Mouse (Mus musculus): Measurements from ENCODE around the gene Ccdc32.

Gene Ccdc32

GRCm38 (mm10) chr2:119015604-119016180, 13.5 kb downstream of the Ccdc32 start:
- CTCF ChIA-PET = interaction anchor here (0.6 to 1.0 kb wide), 3 partner anchors 31 to 286 kb away, joined by 4 to 7 read pairs (median 7); no protein-coding TSS in a partner anchor

- CTCF ChIA-PET = interaction anchor here (0.7 kb wide), 1 partner anchor 285 kb away, joined by 7 read pairs; no protein-coding TSS in a partner anchor
Measured at GRCm38 (mm10) chr2:119014989-119015388, 14.2 kb downstream of the Ccdc32 start.

GRCm38 (mm10) chr2:119009376-119009775, 19.8 kb downstream of the Ccdc32 start:
- CTCF ChIA-PET = no interaction called here

- CTCF ChIA-PET = no interaction called here
Measured at GRCm38 (mm10) chr2:119006886-119007285, 22.3 kb downstream of the Ccdc32 start.

- CTCF ChIA-PET = interaction anchor here (0.6 to 0.7 kb wide), 2 partner anchors 78 to 250 kb away, joined by 3 read pairs; no protein-coding TSS in a partner anchor
Measured at GRCm38 (mm10) chr2:118999025-118999639, 30.1 kb downstream of the Ccdc32 start.

- CTCF ChIA-PET = interaction anchor here (0.7 kb wide), 1 partner anchor 78 kb away, joined by 3 read pairs; no protein-coding TSS in a partner anchor
Measured at GRCm38 (mm10) chr2:118998115-118998866, 30.9 kb downstream of the Ccdc32 start.

GRCm38 (mm10) chr2:118996798-118997105, 32.4 kb downstream of the Ccdc32 start:
- CTCF ChIA-PET = no interaction called here

GRCm38 (mm10) chr2:118995919-118996797, 33.0 kb downstream of the Ccdc32 start:
- CTCF ChIA-PET = no interaction called here

- CTCF ChIA-PET = interaction anchor here (0.6 kb wide), 1 partner anchor 648 kb away, joined by 5 read pairs; no protein-coding TSS in a partner anchor
Measured at GRCm38 (mm10) chr2:118995490-118995889, 33.7 kb downstream of the Ccdc32 start.

GRCm38 (mm10) chr2:118983812-118984211, 45.4 kb downstream of the Ccdc32 start:
- CTCF ChIA-PET = no interaction called here

- CTCF ChIA-PET = interaction anchor here (0.7 kb wide), 1 partner anchor 165 kb away, joined by 5 read pairs; no protein-coding TSS in a partner anchor
Measured at GRCm38 (mm10) chr2:118980841-118981240, 48.4 kb downstream of the Ccdc32 start.

GRCm38 (mm10) chr2:118978064-118978463, 51.1 kb downstream of the Ccdc32 start:
- CTCF ChIA-PET = interaction anchor here (0.8 kb wide), 2 partner anchors 49 to 354 kb away, joined by 3 read pairs; no protein-coding TSS in a partner anchor

GRCm38 (mm10) chr2:118976941-118977340, 52.3 kb downstream of the Ccdc32 start:
- CTCF ChIA-PET = interaction anchor here (0.5 kb wide), 1 partner anchor 215 kb away, joined by 3 read pairs; no protein-coding TSS in a partner anchor

- CTCF ChIA-PET = no interaction called here
Measured at GRCm38 (mm10) chr2:118976282-118976929, 52.8 kb downstream of the Ccdc32 start.

- CTCF ChIA-PET = no interaction called here
Measured at GRCm38 (mm10) chr2:118975855-118976254, 53.3 kb downstream of the Ccdc32 start.

GRCm38 (mm10) chr2:118972687-118973376, 56.4 kb downstream of the Ccdc32 start:
- CTCF ChIA-PET = no interaction called here

- CTCF ChIA-PET = no interaction called here
Measured at GRCm38 (mm10) chr2:118972048-118972447, 57.1 kb downstream of the Ccdc32 start.

- CTCF ChIA-PET = interaction anchor here (0.5 to 0.7 kb wide), 2 partner anchors 60 to 733 kb away, joined by 3 to 4 read pairs; no protein-coding TSS in a partner anchor
Measured at GRCm38 (mm10) chr2:118969585-118970147, 59.5 kb downstream of the Ccdc32 start.
